Mouse (Mus musculus) kidney, adult 2 months (tissue): ENCODE results near the gene Mrps12.

Experiments
- CTCF ChIP-seq: fragments of 200-500 bp; conservative IDR thresholded peaks from 2 replicates; pipeline ENCODE4 v1.5.1; 2011; ENCODE audit warnings: low read depth, mild to moderate bottlenecking, control low read depth, low read length, moderate library complexity, mixed read lengths; ENCODE audit not compliant: insufficient read depth, insufficient read length
- POLR2A ChIP-seq: fragments of 200-500 bp; IDR thresholded peaks from one replicate; pipeline ENCODE4 v1.6.1; 2011; ENCODE audit warnings: low read depth, low read length, control low read depth

DNA sequence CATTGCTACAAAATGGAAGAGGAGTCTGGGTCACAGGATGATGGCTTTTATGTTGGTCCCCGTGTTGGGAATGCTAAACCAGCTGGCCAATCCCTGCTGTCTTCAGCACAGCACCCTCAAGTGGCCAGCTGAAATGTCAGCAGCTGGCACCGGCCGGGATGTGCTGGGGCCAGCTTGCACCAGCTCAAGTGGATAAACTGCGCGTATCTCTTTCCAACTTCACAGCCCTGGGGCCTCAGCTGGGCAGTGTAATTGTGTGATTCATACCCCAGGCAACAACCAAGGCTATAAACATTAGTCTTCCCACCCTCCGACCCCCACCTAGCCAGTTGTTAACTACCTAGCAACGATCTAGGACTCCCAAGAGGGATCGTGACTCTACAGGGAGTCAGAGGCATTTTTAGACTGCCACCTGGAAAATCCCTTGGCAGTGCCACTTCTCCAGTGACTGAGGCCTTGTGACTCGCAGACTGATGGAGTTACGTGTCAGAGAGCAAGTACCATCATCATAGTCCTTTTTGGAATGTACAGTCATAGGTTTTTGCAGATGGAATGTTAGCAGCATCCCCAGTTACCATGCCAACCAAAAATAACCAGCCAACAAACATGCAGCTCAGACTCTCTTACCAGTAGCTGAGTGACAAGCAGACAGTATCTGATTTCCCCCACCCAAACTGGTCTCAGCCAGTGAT, 13.8 kb downstream of the Mrps12 start:
- TF ChIP-seq CTCF: peak; percentile 45; the same call in 1 of the 2 replicates
- TF ChIP-seq POLR2A: no peak
